Mouse (Mus musculus) kidney, adult 11 months (tissue): ENCODE results near the gene Sptbn4.

Experiments
- DNase-seq: peaks from one replicate; pipeline ENCODE4 v3.0.0; 2022

The Sptbn4 gene

GRCm38 (mm10) chr7:27339114-27339513 is 108.4 kb downstream of the Sptbn4 start:
- DNase-seq, result no peak

- DNase-seq, result peak; percentile 85
Measured at GRCm38 (mm10) chr7:27337175-27337853, 110.2 kb downstream of the Sptbn4 start, which contains the start of gene Ltbp4. Gene Ltbp4, minus strand, starts transcription at chr7:27337692.

GRCm38 (mm10) chr7:27335928-27336823 is 111.3 kb downstream of the Sptbn4 start:
- DNase-seq, result peak; percentile 83

GRCm38 (mm10) chr7:27335011-27335720 is 112.3 kb downstream of the Sptbn4 start:
- DNase-seq, result no peak

GRCm38 (mm10) chr7:27334405-27334911 is 113.0 kb downstream of the Sptbn4 start:
- no peak for DNase-seq

- DNase-seq, result no peak
Measured at GRCm38 (mm10) chr7:27333316-27333941, 114.1 kb downstream of the Sptbn4 start.

GRCm38 (mm10) chr7:27332353-27333199 is 114.9 kb downstream of the Sptbn4 start:
- peak; percentile 85 for DNase-seq

- no peak for DNase-seq
Measured at GRCm38 (mm10) chr7:27331854-27332253, 115.6 kb downstream of the Sptbn4 start.

- DNase-seq, result peak; percentile 52
Measured at GRCm38 (mm10) chr7:27331541-27331851, 116.0 kb downstream of the Sptbn4 start.

- peak; percentile 96 for DNase-seq
Measured at GRCm38 (mm10) chr7:27330709-27331540, 116.6 kb downstream of the Sptbn4 start.

- DNase-seq, result no peak
Measured at GRCm38 (mm10) chr7:27329981-27330380, 117.5 kb downstream of the Sptbn4 start.

GRCm38 (mm10) chr7:27329326-27329947 is 118.0 kb downstream of the Sptbn4 start:
- DNase-seq, result peak; percentile 80

- peak; percentile 71 for DNase-seq
Measured at GRCm38 (mm10) chr7:27328648-27329047, 118.8 kb downstream of the Sptbn4 start.

- no peak for DNase-seq
Measured at GRCm38 (mm10) chr7:27328161-27328560, 119.3 kb downstream of the Sptbn4 start.

GRCm38 (mm10) chr7:27327500-27327899 is 120.0 kb downstream of the Sptbn4 start:
- DNase-seq, result no peak

GRCm38 (mm10) chr7:27326101-27326880 is 121.2 kb downstream of the Sptbn4 start:
- DNase-seq, result peak; percentile 68

GRCm38 (mm10) chr7:27325697-27326096 is 121.8 kb downstream of the Sptbn4 start:
- peak; percentile 80 for DNase-seq

- DNase-seq, result no peak
Measured at GRCm38 (mm10) chr7:27324928-27325327, 122.6 kb downstream of the Sptbn4 start.

GRCm38 (mm10) chr7:27324161-27324560 is 123.3 kb downstream of the Sptbn4 start:
- DNase-seq, result no peak
